Mouse (Mus musculus): Measurements from ENCODE around the gene Whrn.

Whrn gene

DNA sequence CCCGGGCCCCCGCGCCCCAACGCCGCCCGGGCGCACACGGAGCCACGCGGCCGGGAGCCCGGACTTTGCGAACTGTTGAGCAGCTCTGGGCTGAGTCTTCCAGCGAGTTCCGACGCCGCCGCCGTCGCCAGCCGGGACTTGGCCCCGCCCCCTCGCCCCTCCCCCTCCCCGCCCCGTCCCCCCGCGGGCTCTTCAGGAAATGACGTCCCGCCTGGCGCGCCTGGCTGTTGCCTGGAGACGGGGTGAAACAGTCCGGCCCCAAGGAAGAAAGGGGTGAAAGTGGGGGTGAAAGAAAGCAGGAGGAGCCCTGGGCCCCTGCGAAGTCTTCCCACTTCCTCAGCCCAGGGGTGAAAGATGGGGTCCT, at the start of gene Whrn:
Gene Whrn (minus strand): TSS at position 77 of the 364 bp plus-strand sequence.
- DNase-seq, result peak; percentile 79 to 84

DNA sequence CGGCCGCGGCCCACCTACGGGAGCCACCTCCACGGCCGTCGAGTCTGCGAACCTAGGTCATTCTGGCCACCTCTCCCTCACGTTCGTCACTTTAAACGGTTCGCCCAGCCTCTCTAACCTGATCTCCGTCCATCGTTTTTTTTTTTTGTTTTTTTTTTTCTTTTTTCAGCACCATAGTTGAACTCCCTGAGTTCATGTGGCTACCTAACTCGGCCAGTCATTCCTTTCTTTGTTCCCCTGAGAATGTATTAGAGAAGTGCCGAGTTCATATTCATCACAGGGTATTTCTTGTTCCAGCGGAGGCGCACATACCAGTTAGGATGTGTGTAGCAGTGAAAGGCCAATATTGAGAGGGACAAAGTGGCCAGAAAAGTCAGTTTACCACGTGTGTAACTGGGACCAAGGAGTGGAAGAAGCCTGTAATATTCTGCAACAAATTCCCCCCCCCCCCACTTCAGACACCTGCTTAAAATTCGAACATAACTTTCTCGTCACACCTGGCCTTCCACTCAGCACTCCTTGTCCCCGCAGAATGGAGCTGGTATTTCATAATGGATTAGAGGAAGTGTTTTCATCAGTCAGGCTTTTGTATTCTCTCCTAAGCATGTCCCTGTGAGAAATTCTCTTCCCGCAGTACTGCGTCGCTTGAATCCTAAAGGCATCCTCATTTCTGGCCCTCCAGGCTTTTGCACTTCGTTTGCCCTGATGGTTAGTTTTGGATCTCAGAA, 49.6 kb upstream of the Whrn start:
- no peak for DNase-seq

DNA sequence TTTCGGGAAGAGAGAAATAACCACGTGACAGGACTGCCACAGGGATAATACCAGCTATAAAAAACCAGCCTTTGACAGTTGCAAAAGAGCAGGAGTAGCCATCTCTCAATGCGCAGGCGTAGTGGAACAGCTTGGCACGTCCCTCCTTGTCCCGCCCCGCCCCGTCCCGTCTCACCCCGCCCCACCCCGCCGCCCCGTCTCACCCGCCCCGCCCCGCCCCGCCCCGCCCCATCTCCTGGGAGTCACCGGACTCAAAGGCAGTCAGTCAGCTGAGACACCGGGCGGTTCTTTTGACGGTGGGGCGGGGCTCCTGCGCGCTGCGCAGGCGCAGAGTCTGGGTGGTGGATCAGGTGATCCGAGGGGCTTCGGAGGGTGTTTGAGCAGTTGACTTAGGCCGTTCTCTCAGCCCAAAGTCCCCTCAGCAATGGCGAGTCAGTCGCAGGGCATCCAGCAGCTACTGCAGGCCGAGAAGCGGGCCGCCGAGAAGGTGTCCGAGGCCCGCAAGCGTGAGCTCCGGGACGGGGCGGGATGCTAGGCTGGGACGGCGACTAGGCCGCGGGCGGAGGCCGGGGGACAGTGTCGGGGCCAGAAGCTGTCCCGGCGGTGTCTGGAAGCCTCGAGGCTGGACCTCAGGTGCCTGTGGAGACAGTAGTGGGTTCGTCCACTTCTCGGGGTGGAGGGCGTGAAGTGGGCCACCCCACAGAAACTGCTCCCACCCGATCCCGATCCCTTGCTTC, 48.9 kb upstream of the Whrn start, which contains the start of gene Atp6v1g1:
Gene Atp6v1g1 (plus strand): TSS at position 279 of the 737 bp plus-strand sequence.
- DNase-seq, result peak; percentile 96 to 97

DNA sequence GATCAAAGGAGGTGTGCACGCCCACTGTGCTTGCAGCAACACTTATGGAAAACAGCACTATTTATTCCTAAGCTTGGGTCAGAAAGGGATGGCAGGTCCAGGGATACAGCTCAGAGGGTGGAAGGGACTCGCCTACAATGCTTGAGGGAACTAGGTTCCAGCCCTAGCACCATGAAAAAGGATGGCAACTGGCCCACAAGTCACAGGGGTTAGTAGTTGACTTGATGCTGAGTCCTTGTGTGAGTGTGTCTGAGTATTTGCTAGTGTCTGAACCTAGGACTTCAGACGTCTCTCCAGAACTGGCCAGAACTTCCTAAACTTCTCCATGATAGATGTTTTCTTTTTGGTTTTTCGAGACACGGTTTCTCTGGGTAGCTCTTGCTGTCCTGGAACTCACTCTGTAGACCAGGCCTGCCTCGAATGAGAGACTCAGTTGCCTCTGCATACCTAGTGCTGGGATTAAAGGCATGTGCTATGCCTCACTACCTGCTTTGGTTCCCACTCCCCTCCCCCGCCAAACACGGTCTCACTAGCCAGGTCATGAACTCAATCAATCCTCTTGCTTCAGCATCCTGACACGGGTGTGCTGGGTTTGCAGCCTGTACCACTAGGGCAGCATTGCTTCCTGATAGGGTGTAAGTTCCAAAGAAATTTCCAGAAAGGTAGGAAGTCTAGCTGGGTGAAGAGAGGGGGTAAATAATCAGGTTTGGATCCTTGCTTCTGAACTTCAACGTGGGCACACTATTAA, 48.1 kb upstream of the Whrn start:
- peak; percentile 16 to 35 for DNase-seq

DNA sequence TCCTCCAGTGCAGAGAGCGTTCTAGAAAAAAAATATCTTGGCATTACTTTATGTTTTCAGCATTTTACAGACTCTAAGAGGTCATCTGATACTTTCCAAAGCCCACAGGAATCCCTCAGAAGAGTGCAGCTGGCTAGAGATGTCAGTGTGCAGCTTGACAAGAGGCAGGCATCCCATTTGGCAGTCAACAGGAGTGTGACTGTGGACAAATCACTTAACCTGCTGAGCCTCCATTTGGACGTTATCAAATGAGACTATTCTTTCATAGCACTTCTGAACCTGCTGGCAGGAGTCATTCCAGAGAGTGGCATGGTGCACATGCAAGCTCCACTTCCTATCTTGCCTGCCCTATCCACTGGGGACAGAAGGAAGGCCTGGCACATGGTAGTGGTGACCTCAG, 46.4 kb upstream of the Whrn start:
- no peak for DNase-seq

DNA sequence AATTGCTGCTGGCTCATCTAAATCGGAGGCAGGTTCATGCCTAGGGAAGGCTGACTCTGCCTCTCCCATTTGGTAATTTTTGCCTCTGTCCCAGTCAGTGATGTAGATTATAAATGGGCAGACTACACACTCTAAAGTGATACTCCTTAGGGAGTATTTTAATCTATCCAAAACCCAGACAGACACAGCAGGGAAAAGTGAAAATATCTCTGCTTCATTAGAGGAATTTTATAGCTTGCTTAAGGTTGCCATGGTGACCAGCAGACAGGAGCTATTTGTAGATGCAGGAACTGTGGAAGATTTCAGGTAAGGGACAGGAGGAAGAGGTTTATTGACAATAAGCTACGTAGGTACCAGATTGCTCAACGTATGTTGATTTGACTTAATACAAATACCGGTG, 41.8 kb upstream of the Whrn start:
- DNase-seq, result no peak

DNA sequence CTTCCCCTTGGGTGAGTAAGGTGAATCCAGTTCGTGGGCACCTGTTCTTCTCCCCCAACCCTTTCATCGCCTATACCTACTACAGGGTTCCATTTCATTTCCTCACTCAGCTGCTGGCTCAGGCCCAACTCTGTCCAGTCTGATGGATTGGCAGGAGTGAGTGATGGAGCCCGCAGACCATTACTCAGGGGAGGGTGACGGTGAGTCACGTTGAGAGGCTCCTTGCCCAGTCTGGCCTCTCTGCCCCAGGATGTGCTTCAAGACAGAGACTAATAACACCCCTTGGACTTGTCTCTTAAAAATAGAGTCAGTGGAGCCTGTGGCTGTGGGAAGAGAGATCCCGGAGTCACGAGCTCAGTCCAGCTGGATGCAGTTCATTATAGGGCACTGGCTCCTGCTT, 34.6 kb upstream of the Whrn start:
- DNase-seq, result no peak

DNA sequence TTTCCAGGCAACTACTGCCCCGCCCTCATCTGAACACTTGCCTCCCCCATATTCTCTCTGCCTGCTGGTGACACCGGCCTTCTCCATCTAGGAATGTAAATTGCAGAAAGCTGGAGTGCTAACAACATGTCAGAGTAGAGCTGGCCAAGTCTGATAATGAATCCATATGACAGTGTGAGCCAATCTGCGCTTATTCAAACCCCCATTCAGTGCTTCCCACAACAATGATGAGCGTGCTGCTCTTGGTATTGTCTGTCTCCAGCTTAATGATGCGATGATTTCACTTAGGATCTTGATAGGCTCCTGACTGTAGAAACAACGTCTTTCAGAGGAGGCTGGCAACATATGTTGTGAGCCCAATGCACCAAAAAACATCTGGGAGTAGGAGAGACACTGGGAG, 33.2 kb upstream of the Whrn start:
- no peak for DNase-seq

DNA sequence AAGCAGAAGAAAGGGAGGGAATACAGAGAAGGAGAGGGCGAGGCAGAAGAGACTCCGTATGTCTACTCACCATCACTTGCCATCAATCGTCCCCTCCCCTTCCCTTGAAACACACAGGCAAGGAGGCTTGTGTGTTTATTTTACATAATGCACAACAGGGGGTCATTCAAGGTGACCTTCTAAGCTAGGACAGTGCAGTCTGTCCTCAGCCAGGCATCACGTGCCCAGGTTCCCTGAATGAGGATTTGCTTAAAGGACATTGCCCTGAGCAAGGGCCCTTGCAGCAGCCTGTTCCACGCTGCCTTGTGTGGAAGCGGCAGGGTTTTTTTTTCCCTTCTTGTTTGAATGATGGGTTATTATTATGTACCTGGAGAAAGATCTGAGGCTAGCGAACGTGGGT, 29.7 kb upstream of the Whrn start:
- no peak for DNase-seq

DNA sequence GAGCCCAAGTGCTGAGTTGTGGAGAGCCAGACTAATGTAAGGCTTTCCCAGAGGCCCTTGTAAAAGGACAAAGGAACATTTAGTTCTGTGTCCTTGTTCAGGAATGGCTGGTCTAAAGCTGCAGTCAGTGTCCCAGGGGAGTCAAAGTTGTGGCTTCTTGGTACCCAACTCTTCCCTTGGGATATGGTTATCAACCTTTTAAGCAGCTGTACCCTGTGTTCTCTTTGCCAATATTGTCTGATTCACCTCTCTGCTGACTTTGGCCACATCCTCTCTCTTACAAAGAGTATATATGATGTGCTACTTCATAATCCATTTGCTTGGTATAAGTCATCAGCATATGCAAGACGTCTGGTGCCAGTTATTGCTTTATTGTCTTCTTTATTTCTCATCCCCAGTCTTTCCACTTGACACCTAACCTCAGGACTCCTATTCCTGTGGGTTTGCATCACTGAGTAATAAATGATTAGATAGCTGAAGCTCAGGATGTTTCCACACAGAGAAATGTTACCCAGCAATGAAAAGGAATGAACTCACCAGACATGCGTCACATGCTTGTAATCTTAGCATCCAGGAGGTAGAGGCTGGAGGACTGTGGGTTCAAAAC, 26.1 kb upstream of the Whrn start:
- DNase-seq, result no peak

DNA sequence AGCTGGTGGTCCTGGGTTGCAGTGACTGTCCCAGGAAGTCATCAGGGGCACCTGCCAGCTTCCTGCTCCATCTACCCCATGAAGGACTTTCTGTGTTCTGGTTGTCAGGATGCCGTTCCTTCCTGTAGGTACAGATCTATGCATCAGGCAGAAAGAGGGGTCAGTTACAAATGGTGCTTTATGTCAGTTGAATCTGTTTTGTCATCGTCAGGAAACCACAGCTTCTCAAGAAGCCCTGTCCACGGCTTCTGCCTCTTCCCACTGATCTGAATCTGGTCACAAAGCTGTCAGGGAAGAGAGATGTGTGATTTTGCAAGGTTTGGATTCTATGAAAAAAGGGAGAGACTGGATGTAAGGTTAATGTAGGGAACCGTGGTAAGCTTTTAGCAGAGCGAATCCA, 19.2 kb upstream of the Whrn start:
- no peak for DNase-seq

DNA sequence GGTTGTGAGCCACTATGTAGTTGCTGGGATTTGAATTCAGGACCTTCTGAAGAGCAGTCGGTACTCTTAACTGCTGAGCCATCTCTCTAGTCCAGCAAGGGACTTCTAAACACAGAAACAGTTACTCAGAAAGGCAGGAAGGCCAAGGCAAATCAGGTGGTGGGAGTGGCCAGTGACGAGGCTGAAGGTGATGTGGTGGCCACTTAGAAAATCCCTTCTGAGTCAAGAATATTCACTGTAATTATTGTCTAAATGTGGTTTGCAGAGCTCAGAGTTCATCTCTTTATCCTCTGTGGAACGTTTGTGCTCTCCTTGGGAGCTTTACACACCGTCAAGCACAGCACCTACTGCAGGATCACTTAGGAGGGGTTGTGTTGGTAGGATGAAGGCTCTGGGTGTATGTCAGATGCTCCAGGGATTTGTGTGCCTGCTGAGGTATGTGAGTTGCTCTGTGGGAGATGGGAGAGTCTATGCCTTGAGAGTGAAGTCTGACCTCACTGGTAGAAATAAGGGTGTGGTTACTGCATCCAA, 18.7 kb upstream of the Whrn start:
- no peak for DNase-seq

DNA sequence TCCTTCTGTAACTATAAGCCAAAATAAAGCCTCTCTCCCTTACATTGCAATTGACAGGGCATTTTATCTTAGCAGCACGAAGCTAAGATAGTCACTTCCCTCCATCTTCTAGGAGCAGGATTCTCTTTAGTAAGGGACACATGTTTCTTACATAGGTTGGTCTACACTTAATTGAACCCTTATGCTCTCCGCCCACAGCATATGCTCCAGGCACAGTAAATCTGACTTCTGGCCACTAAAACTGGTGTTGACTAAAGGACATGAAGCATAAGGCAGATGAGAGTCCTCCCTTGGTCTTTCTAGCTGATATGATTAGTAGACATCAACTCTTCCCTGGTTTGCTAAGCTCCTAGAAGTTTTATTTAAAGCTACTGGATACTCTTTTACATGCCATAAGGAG, 17.1 kb upstream of the Whrn start:
- no peak for DNase-seq

DNA sequence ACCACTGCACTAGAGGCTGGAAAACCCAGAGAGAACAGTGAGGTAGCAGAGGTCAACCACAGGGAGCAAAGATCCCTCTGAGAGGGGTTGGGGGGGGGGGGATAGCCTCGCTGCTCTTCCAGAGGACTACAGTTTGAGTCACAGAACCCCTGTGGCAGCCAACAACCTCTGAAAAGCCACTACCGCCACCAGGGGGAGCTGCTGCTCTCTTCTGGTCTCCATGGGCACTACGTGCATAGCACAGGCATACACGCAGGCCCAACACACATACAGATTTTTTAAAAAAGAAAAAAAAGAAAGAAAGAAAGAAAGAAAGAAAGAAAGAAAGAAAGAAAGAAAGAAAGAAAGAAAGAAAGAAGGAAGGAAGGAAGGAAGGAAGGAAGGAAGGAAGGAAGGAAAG, 12.4 kb upstream of the Whrn start:
- DNase-seq, result peak; percentile 77 to 86

DNA sequence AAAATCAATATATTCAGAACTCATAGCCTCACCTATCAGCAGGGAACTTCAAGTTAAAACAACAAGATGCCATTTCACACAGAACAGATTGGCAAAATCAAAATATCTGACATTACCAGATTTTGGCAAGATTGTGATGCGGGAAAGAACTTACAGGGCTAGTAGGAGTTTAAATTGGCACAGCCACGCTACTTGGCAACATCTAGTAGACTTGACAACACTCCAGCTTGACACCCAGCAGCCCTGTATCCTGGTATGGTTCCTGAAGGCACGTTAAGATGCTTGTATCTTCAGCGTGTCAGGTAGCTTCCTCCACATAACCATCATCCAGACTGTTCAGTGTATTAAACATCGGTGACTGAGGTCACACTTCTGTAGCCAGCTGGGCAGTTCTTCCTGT, 11.7 kb upstream of the Whrn start:
- no peak for DNase-seq

DNA sequence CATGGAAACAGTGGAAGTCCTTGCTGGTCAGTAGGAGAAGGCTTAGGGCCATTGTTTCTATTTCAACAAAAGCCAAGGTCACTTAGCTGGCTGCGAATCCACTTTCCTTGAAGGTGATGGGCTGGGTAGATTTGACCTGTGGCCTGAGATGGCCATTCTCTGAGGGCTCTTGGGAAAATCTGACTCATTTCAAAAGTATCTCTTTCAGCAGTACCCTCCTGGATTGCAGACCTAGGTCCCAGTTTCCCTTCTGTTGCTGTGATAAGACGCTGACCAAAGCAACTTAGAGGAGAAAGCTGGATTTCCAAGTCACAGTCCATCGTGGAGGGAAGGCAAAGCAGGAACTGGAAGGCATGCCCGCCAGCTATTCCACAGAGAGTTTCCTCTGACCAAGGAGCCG, 8.2 kb upstream of the Whrn start:
- DNase-seq, result no peak

DNA sequence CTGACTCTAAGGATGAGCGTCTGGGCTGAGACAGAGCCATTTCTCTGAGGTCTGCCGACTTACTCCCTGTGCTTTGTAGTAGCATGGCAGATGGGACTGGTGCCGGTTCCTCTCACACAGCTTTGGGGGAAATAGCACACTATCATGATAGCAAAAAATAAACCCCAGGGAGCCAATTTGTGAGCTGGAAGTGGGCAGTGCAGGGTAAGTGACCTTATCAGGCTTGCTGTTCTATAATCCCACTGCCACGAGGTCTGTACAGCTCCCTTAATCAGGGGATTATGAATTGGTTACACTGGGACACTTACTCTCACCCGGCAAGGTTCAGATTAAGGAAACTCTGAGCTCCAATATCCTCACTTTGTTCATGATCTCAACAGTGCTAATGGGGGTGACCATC, 5.3 kb upstream of the Whrn start:
- DNase-seq, result no peak

DNA sequence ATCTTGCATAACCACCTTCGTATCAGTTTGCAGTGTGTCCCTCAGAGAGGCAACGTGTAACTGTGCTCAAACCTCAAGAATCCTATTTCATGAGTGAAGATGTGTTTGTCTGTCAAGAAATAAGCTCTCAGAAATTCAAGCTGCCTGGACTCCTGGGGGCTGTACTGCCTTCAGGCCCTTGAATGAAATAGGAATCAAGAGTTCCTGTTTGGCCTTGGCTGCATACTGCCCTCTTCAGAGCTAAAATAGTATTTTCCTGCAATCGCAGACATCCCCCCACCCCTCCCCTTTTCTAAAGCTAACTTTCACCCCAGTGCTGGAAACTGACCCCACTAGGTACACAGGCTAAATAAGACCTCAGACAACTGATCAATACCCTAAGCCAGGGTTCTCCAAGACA, 2.6 kb upstream of the Whrn start:
- DNase-seq, result no peak

DNA sequence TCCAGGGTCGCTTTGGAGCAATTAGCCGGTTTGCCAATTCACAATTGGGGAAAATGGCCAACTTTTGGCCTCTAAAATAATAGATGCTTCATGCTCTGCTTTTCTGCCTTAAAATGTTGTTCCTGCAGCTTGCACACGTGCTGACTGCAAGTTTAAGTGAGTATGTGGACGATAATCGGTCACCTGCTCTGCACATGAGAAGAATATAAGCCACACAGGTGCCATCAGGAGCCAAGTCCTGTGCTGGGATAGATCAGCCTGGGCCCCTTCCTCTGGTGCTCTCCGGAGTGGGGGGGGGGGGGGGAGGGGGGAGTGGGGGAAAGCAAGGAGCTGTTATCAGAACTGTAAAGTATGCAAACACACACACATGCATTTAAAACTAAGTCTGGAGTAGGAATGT, 521 bp upstream of the Whrn start:
- no peak for DNase-seq

DNA sequence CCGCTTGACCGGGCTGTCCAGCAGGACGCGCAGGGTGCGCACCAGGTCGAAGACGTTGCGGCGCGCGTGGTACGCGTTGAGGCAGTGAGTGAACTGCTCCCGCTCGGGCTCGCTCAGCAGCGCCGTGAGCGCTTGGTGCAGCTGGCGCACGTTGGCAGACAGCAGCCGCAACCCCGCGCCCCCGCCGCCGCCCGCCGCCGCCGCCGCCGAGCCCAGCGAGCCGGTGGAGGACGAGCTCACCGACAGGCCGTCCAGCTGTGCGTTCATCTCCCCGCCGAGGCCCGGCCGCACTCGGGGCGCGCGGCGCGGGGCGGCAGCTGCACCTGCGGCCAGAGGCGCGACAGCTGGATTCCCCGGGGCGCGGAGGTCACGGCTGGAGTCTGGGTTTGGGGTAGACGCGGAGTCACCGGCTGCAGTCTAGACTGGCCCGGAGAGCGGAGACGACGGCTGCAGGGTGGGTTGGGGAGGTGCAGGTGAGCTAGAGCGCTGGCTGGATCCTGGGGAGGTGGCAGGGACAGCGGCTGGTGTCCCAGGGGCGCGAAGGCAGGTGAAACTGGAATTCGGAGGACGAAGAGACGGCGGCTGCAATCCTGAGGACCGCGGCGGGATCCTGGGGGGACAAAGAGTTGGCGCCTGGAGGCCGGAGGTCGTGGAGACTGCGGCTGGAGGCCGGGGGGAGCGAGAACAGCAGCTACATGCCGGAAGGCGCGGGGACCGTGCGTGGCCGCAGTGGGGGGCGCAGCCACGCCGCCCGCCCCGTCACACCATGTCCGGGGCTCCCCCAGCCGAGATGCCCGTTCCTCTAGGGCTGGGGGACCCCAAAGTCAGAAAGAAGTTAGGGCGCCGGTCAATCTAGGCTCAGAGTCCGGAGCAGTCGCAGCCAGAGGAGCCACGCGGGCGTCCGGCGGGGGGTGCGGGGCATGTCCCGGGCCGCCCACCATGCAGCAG, 550 bp downstream of the Whrn start:
- peak; percentile 70 to 81 for DNase-seq

DNA sequence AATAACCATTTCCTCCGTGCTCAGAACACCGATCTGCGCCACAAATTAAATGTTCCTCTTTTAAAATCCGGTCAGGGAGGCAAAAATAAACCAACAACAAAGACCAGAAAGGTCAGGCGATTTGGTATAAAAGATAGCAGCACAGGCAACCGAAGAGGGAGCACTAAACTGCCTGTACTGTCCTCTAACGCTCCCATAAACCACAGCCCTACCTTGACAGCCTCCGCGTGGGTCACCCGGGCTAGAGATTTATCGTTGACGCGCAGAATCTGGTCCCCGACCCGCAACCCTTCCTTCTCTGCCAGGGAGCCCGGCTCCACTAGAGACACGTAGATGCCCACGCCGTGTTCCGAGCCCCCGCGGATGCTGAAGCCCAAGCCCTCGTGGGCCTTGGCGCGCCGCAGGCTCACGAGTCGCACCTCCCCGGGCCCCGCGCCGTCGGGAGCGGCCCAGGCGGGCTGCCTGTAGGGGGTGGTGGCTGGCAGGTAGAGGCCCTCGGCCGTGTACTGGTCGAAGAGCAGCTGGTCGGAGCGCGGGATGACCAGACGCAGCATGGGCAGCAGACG, 1.3 kb downstream of the Whrn start:
- no peak for DNase-seq

All from lung, postnatal 4 days (tissue).